Mouse (Mus musculus) small intestine, adult 2 months (tissue): ENCODE data around the gene Cd3e. TPM values are rescaled to one million over a fixed set of nuclear protein-coding genes. Genes with fewer than 3 reads are reported as not detected.

Experiments
- H3K27ac ChIP-seq: fragments of 200-500 bp; 2 replicates; pipeline ENCODE4 v1.5.1; 2012; ENCODE audit warnings: low read depth, low read length, control low read depth, inconsistent platforms; ENCODE audit not compliant: insufficient read depth
- H3K27me3 ChIP-seq: fragments of 200-500 bp; 2 replicates; pipeline ENCODE4 v1.6.1; 2012; ENCODE audit warnings: mild to moderate bottlenecking, moderate library complexity, low read length, inconsistent platforms; ENCODE audit not compliant: control insufficient read depth, insufficient read depth
- H3K36me3 ChIP-seq: fragments of 200-500 bp; 2 replicates; pipeline ENCODE4 v1.6.1; 2012; ENCODE audit warnings: mild to moderate bottlenecking, low read length, control low read depth, inconsistent platforms; ENCODE audit not compliant: control insufficient read depth, insufficient read depth
- H3K4me1 ChIP-seq: fragments of 200-500 bp; 2 replicates; pipeline ENCODE4 v1.6.1; 2012; ENCODE audit warnings: low read length, inconsistent platforms, mixed read lengths; ENCODE audit not compliant: control insufficient read depth, insufficient read depth, insufficient read length
- H3K4me3 ChIP-seq: fragments of 200-500 bp; 2 replicates; pipeline ENCODE4 v1.5.1; 2012; ENCODE audit warnings: low read depth, mild to moderate bottlenecking, control low read depth, inconsistent platforms, low read length, moderate library complexity
- CTCF ChIP-seq: fragments of 200-500 bp; IDR thresholded peaks from 2 replicates; pipeline ENCODE4 v1.5.1; 2012; ENCODE audit warnings: low read depth, mild to moderate bottlenecking, control low read depth, inconsistent platforms, low read length, moderate library complexity, mixed read lengths; ENCODE audit not compliant: insufficient replicate concordance, insufficient read length; ENCODE audit errors: extremely low read depth
- POLR2A ChIP-seq: fragments of 200-500 bp; IDR thresholded peaks from 2 replicates; pipeline ENCODE4 v1.6.1; 2012; ENCODE audit warnings: low read depth, mild to moderate bottlenecking, control low read depth, inconsistent platforms, low read length, moderate library complexity
- WGBS: fragments of 180-500 bp; shearing (Covaris S2); methylation state at CpG from one replicate; pipeline ENCODE4 v1.1.7; 2018; 5-methylcytosine and 5-hydroxymethylcytosine counted together
- polyA plus RNA-seq: library from polyadenylated mRNA; depleted of rRNA; stranded (reverse); fragments of >200 nt; gene quantifications from 2 replicates; pipeline ENCODE4 v1.2.3, GENCODE M21; 2012

The Cd3e gene
- polyA plus RNA-seq, 1 experiment, result 13.7 TPM

DNA sequence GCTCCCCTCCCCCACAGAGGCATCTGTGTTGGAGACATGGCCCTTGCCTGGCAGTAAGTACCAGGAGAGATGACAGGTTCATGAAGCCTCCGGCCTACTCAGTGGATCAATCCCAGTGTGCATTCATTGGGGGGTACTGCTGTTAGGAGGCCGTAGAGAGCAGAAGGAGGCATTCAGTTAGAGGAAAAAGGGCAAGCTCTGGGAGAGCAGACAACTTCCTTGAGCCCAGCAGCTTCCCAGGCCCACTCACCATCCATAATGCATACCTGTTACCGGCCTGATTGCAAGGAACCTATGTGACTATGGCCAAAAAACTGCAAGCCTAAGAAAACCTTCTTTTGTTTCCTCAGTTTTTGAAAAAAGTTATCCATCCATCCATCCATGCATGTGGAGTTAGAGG is 25.1 kb upstream of the Cd3e start:
- no peak overlapping the region for H3K4me3 ChIP-seq
- no peak for TF ChIP-seq CTCF
- peaks cover 17% of the 10 kb centered on the region for H3K4me1 ChIP-seq
- no peaks in the 10 kb centered on the region for H3K27me3 ChIP-seq
- H3K27ac ChIP-seq, result no peak overlapping the region
- 94% methylated on average over 3 of the region's 3 CpGs for WGBS
- H3K36me3 ChIP-seq, result no peaks in the 10 kb centered on the region

- no peak overlapping the region for H3K27ac ChIP-seq
- WGBS, result 39% methylated on average over 2 of the region's 2 CpGs
- no peaks in the 10 kb centered on the region for H3K27me3 ChIP-seq
- peaks cover 20% of the 10 kb centered on the region for H3K4me1 ChIP-seq
- no peak overlapping the region for H3K4me3 ChIP-seq
- TF ChIP-seq CTCF (no peak), POLR2A (no peak)
- no peaks in the 10 kb centered on the region for H3K36me3 ChIP-seq
These were observed 22.8 kb upstream of the Cd3e start for GRCm38 (mm10) chr9:45032261-45032660.

DNA sequence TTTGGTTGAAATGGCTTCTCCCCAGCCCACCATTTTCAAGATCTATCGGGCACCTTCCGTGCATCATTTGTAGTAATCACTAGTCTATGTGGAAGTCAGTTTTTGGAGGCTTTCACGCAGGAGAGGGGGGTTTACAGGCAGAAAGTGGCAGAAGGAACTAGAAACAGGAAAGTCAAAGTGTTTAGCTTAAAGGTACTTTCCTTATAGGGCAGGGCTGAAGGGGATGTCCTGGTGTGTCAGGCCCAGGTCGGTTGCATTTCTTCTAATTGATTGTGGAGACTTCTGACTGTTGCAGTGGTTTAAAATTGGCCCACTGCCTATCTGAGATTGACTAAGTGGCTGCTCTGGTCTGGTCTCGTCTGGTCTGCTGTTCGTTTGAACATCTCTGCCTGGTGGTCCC is 20.9 kb upstream of the Cd3e start:
- peak overlapping the region; percentile 24; the same call in 1 of the 2 replicates for H3K27ac ChIP-seq

DNA sequence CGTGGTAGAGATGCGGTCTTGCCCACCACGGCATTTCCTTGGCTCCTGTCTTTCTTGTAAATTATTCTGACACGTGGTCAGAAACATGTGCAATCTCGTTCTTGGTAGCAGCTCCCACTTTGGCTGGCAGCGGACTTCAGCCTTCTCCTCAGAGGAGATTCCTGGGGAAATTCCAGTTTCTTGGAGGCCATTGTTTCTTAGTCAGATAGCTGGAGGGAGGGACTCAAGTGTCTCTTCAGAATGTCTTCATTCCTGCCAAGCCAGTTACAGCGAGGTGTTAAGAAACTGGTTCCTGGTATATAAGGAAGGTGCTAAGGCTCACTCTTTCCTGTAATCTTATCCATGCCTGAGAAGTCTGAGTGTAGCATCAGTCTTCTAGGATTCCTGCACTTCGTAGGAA is 17.9 kb upstream of the Cd3e start:
- no peaks in the 10 kb centered on the region for H3K27me3 ChIP-seq
- H3K36me3 ChIP-seq, result no peaks in the 10 kb centered on the region
- TF ChIP-seq POLR2A, result no peak
- no peak for TF ChIP-seq CTCF
- WGBS, result 60% methylated on average over 8 of the region's 8 CpGs
- H3K4me3 ChIP-seq, result no peak overlapping the region
- H3K27ac ChIP-seq, result no peak overlapping the region
- peaks cover 17% of the 10 kb centered on the region for H3K4me1 ChIP-seq

More for the DNA sequence above, 20.9 kb upstream of the Cd3e start:
- no peak for TF ChIP-seq CTCF
- no peak for TF ChIP-seq POLR2A
- no peak overlapping the region for H3K4me3 ChIP-seq
- H3K27me3 ChIP-seq, result no peaks in the 10 kb centered on the region
- WGBS, result 36% methylated on average over 6 of the region's 6 CpGs
- no peaks in the 10 kb centered on the region for H3K36me3 ChIP-seq
- H3K4me1 ChIP-seq, result peaks cover 20% of the 10 kb centered on the region

DNA sequence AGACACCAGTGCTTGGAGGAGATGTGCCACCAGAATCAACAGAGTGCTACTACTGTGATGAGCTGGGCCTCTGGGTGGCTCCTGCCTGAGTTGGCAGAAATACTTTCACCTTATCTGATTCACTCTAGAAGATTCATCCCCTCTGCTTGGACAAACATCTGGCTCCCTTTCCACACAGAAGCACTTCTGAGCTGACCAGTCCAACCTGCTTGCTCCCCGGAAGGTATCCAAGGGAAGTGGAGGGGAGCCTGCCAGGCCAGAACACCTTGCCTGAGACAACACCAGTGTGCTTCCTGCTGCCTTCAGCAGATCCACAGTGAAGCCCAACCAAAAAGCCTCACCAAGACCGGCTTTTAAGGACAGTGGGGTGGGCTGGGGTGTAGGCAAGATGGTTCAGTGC is 14.8 kb upstream of the Cd3e start:
- Histone ChIP-seq H3K27me3 (no peaks in the 10 kb centered on the region), H3K27ac (no peak overlapping the region), H3K36me3 (no peaks in the 10 kb centered on the region), H3K4me1 (0 out of 2 replicates have a peak, but pooled peaks cover under 1% of the 10 kb centered on the region), H3K4me3 (no peak overlapping the region)
- WGBS, result 82% methylated on average over 2 of the region's 2 CpGs
- no peak for TF ChIP-seq CTCF
- TF ChIP-seq POLR2A, result no peak

DNA sequence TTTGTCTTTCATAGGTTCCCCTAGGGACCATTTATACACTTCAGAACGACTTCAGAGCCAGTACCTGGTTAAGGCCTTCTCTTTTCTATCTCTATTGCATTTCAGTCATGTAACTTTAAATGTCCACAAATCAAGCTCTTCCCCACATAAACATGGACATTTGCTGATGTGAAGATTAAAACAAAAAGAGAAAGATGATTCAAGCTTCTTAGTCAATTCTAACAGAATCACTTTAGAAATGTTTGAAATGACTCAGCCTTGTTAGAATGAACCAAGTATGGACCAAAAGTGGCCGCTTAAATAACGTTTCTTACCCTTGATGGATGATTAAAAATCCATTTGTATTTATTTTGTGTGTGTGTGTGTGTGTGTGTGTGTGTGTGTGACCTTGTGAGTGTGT is 14.2 kb upstream of the Cd3e start:
- WGBS, result 64% methylated on average over 3 of the region's 3 CpGs
- H3K36me3 ChIP-seq, result no peaks in the 10 kb centered on the region
- TF ChIP-seq POLR2A, result no peak
- TF ChIP-seq CTCF, result no peak
- no peak overlapping the region for H3K4me3 ChIP-seq
- no peaks in the 10 kb centered on the region for H3K27me3 ChIP-seq
- H3K27ac ChIP-seq, result no peak overlapping the region
- H3K4me1 ChIP-seq, result no peaks in the 10 kb centered on the region

DNA sequence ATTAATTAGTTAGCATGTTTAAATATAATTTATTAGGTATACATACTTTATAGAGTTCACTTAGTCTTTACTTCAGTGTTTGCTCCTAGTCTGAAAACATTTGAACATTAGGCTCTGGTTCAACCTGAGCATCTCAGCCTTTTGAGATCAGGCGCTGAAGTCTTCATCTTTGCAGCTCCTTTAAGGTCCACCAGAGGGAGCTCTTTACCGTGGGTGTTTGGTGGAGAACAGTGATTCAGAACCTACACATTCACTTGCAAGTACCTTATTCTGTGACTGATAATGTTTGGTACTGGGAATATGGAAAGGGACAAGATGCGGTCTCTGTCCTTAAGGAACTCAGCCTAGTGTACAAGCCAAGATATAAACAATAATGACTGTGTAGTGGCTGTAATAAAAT is 13.4 kb upstream of the Cd3e start:
- no peak overlapping the region for H3K4me3 ChIP-seq
- no peaks in the 10 kb centered on the region for H3K4me1 ChIP-seq
- no peak for TF ChIP-seq CTCF
- no peak for TF ChIP-seq POLR2A
- H3K27ac ChIP-seq, result no peak overlapping the region
- no peaks in the 10 kb centered on the region for H3K27me3 ChIP-seq
- 5% methylated on average over 3 of the region's 3 CpGs for WGBS
- H3K36me3 ChIP-seq, result no peaks in the 10 kb centered on the region

DNA sequence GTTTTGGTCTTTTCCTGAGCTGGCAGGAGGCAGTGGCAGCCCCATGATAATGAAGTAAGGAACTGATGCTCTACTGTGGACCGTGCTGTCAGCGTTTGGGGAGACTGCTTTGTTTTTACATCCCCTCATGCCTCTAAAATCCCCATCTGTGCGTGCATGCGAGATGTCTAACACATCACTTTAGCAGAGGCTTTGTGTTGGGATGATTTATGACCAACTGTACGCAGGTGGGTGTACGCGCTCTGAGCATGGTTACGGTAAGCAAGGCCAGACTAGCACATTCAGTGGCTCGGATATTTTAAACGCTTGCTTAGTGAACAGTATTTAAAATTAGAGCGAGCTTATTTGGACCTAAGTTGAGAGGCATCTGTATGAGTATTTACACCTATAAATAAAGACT is 8.6 kb upstream of the Cd3e start:
- no peak for TF ChIP-seq POLR2A
- TF ChIP-seq CTCF, result no peak
- Histone ChIP-seq H3K27me3 (no peaks in the 10 kb centered on the region), H3K4me1 (peaks cover 2% of the 10 kb centered on the region; the same call in 1 of the 2 replicates), H3K27ac (no peak overlapping the region), H3K36me3 (no peaks in the 10 kb centered on the region), H3K4me3 (no peak overlapping the region)
- 83% methylated on average over 11 of the region's 11 CpGs for WGBS

DNA sequence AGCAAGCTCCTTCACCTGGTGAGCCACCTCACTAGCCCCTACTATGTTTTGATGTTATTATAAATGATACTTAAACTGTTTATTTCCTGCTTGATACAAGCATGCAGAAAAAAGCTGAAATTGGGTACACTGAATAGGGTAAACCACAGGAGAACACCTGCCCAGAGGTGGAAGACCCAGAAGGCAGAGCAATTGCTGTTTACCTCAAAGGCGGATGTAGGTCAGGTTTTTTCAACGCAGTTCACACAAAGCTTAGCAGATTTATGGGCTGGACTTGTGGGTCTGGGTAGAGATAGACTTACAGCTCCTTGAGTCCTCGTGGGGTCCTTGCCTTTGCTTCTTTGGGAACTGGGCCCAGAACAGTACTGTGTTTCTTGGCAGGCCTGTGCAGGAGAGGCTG is 6.4 kb upstream of the Cd3e start:
- peaks cover 2% of the 10 kb centered on the region; the same call in 1 of the 2 replicates for H3K4me1 ChIP-seq
- TF ChIP-seq CTCF (no peak), POLR2A (no peak)
- 70% methylated on average over 3 of the region's 3 CpGs for WGBS

More for the DNA sequence above, 6.4 kb upstream of the Cd3e start:
- H3K36me3 ChIP-seq, result no peaks in the 10 kb centered on the region
- H3K27me3 ChIP-seq, result no peaks in the 10 kb centered on the region
- H3K27ac ChIP-seq, result no peak overlapping the region
- H3K4me3 ChIP-seq, result no peak overlapping the region
